Mouse (Mus musculus) layer of hippocampus, adult 2 months (tissue): ENCODE measurements around the gene Cldn34c4. TPM values are rescaled to one million over a fixed set of nuclear protein-coding genes. Genes with fewer than 3 reads are reported as not detected.

Experiments
- DNase-seq, 2 experiments: peaks; one replicate each; pipeline ENCODE4 v3.0.0; 2022; ENCODE audit warnings: low spot score in 2 of 2
- H3K27ac ChIP-seq: fragments of 200-600 bp; 2 replicates; pipeline ENCODE4 v1.8.1; 2022
- H3K4me3 ChIP-seq: fragments of 200-600 bp; 2 replicates; pipeline ENCODE4 v1.8.1; 2022; ENCODE audit warnings: mild to moderate bottlenecking
- CTCF ChIP-seq: fragments of 200-600 bp; conservative IDR thresholded peaks from 2 replicates; pipeline ENCODE4 v1.8.1; 2022; ENCODE audit warnings: antibody characterized with exemption, mild to moderate bottlenecking, moderate library complexity
- long read RNA-seq, 2 experiments: library from polyadenylated mRNA; stranded (forward); transcript quantifications; one replicate each; pipeline ENCODE4 v2.0.0; 2021; ENCODE audit warnings: borderline mapping rate in 2 of 2
- total RNA-seq, 2 experiments: library from RNA; stranded (reverse); gene quantifications; 2 replicates each; pipeline ENCODE4 v1.2.3; 2021

The Cldn34c4 gene
- not detected for total RNA-seq
- long read RNA-seq, experiment 1: 0 reads
- long read RNA-seq, experiment 2: 0 reads

GRCm38 (mm10) chrX:127736454-127736853 is at the start of gene Cldn34c4:
Gene Cldn34c4, minus strand, starts transcription at chrX:127736554.
- no peak for DNase-seq
- no peak for TF ChIP-seq CTCF
- Histone ChIP-seq H3K4me3 (no peak within 1 kb of the TSS), H3K27ac (no peak within 1 kb of the TSS)

GRCm38 (mm10) chrX:127747062-127747461 is 10.7 kb upstream of the Cldn34c4 start:
- no peak for TF ChIP-seq CTCF
- H3K4me3 ChIP-seq: no peak overlapping the region
- no peak overlapping the region for H3K27ac ChIP-seq
- peak in 1 of 2 experiments; percentile 12 for DNase-seq
